Mouse (Mus musculus): ENCODE data around the gene Prmt3. TPM values are rescaled to one million over a fixed set of nuclear protein-coding genes. Genes with fewer than 3 reads are reported as not detected.

Gene Prmt3
- total RNA-seq (2014; rRNA removed) (55.5 and 60.6 TPM in 2 replicates), polyA plus RNA-seq (2015; fragmentation: Nextera tagmentation; extraction: Ambion mirVana) (41.4 and 42.3 TPM in 2 replicates)

DNA sequence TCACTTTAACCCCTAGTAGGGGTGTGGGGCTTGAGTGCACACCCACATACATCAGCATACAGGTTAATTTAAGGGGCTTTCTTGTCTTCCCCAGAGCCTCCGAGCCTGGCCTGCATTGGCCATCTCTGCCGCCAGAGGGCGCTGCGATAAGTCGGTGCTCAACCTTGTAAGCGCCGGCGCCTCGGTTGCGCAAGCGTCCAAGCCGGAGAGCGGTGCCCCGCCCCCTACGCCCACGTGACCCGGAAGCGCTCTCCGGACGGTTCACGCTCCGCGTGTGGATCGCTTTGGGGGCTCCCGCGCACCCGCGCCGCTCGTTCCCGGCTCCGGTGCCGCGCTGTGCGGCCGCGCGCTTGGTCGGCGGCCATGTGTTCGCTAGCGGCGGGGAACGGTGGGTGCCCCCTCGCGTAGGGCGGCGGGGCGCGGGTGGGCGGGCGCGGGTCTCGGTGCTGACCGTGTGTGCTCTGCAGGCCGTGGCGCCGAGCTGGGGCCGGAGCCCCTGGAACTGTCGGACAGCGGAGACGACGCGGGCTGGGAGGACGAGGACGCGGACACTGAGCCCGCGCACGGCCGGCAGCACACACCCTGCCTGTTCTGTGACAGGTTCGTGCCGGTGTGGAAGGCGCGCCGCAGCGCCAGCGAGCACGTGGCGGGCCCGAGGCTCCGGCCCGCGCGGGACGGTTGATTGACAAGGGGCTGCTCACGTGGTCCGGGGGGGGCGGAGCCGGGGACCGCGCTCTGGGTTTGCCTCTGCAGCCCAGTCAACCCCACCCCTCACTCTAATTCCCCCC, at the start of gene Prmt3:
TSS of gene Prmt3 (plus strand) at position 233 of the 788 bp plus-strand sequence.
- Histone ChIP-seq H3K27me3 (ENCODE audit: insufficient read depth, low read length) (no peaks in the 10 kb centered on the region), H3K27ac (ENCODE audit: low read depth, low read length) (peak within 1 kb of the TSS; percentile 91), H3K4me1 (ENCODE audit: insufficient read depth) (peaks cover 7% of the 10 kb centered on the region; the same call in 1 of the 2 replicates), H3K4me3 (ENCODE audit: low read depth, low read length) (peak within 1 kb of the TSS; percentile 75), H3K36me3 (ENCODE audit: insufficient read depth) (peaks cover 18% of the 10 kb centered on the region), H3K4me2 (ENCODE audit: low read depth) (peak within 1 kb of the TSS; percentile 81), H3K9ac (peak within 1 kb of the TSS; percentile 84), H3K9me3 (ENCODE audit: low read length) (no peaks in the 10 kb centered on the region)
- peak; percentile 100 for DNase-seq
- ATAC-seq: peak; percentile 98
- WGBS: under 1% methylated on average over 74 of the region's 92 CpGs
- peak; percentile 98 for TF ChIP-seq CTCF (IDR thresholded peaks at IDR 0.05; ENCODE audit: low read depth)

DNA sequence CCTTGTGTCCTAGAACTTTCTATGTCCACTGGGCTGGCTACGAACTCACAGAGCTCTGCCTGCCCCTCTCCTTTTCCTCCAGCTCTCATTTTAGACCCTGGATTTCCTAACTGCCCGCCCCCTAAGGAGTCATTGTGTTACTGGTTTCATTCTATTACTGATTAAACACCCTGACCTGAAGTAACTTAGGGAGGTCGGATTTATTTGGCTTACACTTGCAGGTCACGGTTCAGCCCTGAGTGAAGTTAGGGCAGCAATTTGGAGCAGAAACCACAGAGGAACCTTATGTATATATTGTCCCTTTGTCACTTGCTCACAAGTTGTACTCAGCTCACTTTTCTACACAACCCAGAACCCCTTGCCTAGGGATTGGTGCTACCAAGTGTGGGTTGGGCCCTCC, 43.8 kb upstream of the Prmt3 start:
- no peaks in the 10 kb centered on the region for H3K9me3 ChIP-seq (ENCODE audit: low read length)
- 60% methylated on average over 4 of the region's 4 CpGs for WGBS
- ATAC-seq (no peak), DNase-seq (no peak)
- H3K9ac ChIP-seq: no peak overlapping the region
- no peaks in the 10 kb centered on the region for H3K4me1 ChIP-seq (ENCODE audit: insufficient read depth)
- no peaks in the 10 kb centered on the region for H3K27me3 ChIP-seq (ENCODE audit: insufficient read depth, low read length)
- no peak overlapping the region for H3K4me3 ChIP-seq (ENCODE audit: low read depth, low read length)
- no peak overlapping the region for H3K27ac ChIP-seq (ENCODE audit: low read depth, low read length)
- H3K4me2 ChIP-seq (ENCODE audit: low read depth): no peak overlapping the region
- no peak for TF ChIP-seq CTCF (IDR thresholded peaks at IDR 0.05; ENCODE audit: low read depth)
- H3K36me3 ChIP-seq (ENCODE audit: insufficient read depth): no peaks in the 10 kb centered on the region

- H3K9me3 ChIP-seq (ENCODE audit: low read length): no peaks in the 10 kb centered on the region
- no peak overlapping the region for H3K4me3 ChIP-seq (ENCODE audit: low read depth, low read length)
- H3K4me2 ChIP-seq (ENCODE audit: low read depth): no peak overlapping the region
- DNase-seq: no peak
- no peak overlapping the region for H3K27ac ChIP-seq (ENCODE audit: low read depth, low read length)
- no peaks in the 10 kb centered on the region for H3K36me3 ChIP-seq (ENCODE audit: insufficient read depth)
- H3K27me3 ChIP-seq (ENCODE audit: insufficient read depth, low read length): peaks cover 6% of the 10 kb centered on the region
- TF ChIP-seq CTCF (IDR thresholded peaks at IDR 0.05; ENCODE audit: low read depth): no peak
- 17% methylated on average over 8 of the region's 8 CpGs for WGBS
- H3K4me1 ChIP-seq (ENCODE audit: insufficient read depth): no peaks in the 10 kb centered on the region
- no peak overlapping the region for H3K9ac ChIP-seq
- ATAC-seq: no peak; the same call in 1 of the 2 replicates
Observed at GRCm38 (mm10) chr7:49739448-49739847, 38.7 kb upstream of the Prmt3 start.

DNA sequence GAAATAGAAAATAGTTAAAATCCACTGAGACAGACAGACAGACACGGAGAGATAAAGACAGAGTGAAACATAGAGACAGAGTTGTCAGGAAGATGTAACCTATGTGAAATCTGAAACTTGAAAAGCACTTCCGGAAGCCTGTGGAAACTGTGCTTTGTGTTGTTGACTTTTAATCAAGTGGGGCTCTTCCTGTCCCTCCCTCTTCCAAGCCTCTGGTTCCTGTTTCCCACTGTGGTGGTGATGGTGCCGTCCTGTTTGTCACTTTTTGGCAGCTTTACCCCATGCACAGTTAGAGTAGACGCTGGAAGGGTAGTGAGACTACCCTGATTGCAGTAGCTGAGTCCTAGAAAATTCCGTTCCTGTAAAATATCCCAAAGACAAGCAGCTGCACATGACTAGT, 36.7 kb upstream of the Prmt3 start:
- Histone ChIP-seq H3K36me3 (ENCODE audit: insufficient read depth) (no peaks in the 10 kb centered on the region), H3K27ac (ENCODE audit: low read depth, low read length) (no peak overlapping the region), H3K9ac (no peak overlapping the region), H3K9me3 (ENCODE audit: low read length) (no peaks in the 10 kb centered on the region), H3K4me2 (ENCODE audit: low read depth) (no peak overlapping the region), H3K4me3 (ENCODE audit: low read depth, low read length) (no peak overlapping the region), H3K4me1 (ENCODE audit: insufficient read depth) (no peaks in the 10 kb centered on the region), H3K27me3 (ENCODE audit: insufficient read depth, low read length) (peaks cover 6% of the 10 kb centered on the region)
- TF ChIP-seq CTCF (IDR thresholded peaks at IDR 0.05; ENCODE audit: low read depth): no peak
- no peak for ATAC-seq
- 34% methylated on average over 5 of the region's 5 CpGs for WGBS
- no peak for DNase-seq

GRCm38 (mm10) chr7:49741923-49742322, 36.2 kb upstream of the Prmt3 start:
- no peak for ATAC-seq
- Histone ChIP-seq H3K9ac (no peak overlapping the region), H3K9me3 (ENCODE audit: low read length) (no peaks in the 10 kb centered on the region), H3K27ac (ENCODE audit: low read depth, low read length) (no peak overlapping the region), H3K36me3 (ENCODE audit: insufficient read depth) (no peaks in the 10 kb centered on the region), H3K27me3 (ENCODE audit: insufficient read depth, low read length) (peaks cover 6% of the 10 kb centered on the region), H3K4me3 (ENCODE audit: low read depth, low read length) (no peak overlapping the region), H3K4me2 (ENCODE audit: low read depth) (no peak overlapping the region), H3K4me1 (ENCODE audit: insufficient read depth) (no peaks in the 10 kb centered on the region)
- no peak for DNase-seq
- 11% methylated on average over 10 of the region's 10 CpGs for WGBS
- TF ChIP-seq CTCF (IDR thresholded peaks at IDR 0.05; ENCODE audit: low read depth): no peak

GRCm38 (mm10) chr7:49751148-49751547, 27.0 kb upstream of the Prmt3 start:
- DNase-seq: peak; percentile 75
- Histone ChIP-seq H3K9ac (no peak overlapping the region), H3K4me2 (ENCODE audit: low read depth) (no peak overlapping the region), H3K27ac (ENCODE audit: low read depth, low read length) (no peak overlapping the region), H3K4me1 (ENCODE audit: insufficient read depth) (no peaks in the 10 kb centered on the region), H3K27me3 (ENCODE audit: insufficient read depth, low read length) (peaks cover 45% of the 10 kb centered on the region), H3K36me3 (ENCODE audit: insufficient read depth) (no peaks in the 10 kb centered on the region), H3K9me3 (ENCODE audit: low read length) (no peaks in the 10 kb centered on the region), H3K4me3 (ENCODE audit: low read depth, low read length) (no peak overlapping the region)
- TF ChIP-seq CTCF (IDR thresholded peaks at IDR 0.05; ENCODE audit: low read depth): peak; percentile 85
- peak; percentile 32; the same call in 1 of the 2 replicates for ATAC-seq
- WGBS: 7% methylated on average over 4 of the region's 4 CpGs

DNA sequence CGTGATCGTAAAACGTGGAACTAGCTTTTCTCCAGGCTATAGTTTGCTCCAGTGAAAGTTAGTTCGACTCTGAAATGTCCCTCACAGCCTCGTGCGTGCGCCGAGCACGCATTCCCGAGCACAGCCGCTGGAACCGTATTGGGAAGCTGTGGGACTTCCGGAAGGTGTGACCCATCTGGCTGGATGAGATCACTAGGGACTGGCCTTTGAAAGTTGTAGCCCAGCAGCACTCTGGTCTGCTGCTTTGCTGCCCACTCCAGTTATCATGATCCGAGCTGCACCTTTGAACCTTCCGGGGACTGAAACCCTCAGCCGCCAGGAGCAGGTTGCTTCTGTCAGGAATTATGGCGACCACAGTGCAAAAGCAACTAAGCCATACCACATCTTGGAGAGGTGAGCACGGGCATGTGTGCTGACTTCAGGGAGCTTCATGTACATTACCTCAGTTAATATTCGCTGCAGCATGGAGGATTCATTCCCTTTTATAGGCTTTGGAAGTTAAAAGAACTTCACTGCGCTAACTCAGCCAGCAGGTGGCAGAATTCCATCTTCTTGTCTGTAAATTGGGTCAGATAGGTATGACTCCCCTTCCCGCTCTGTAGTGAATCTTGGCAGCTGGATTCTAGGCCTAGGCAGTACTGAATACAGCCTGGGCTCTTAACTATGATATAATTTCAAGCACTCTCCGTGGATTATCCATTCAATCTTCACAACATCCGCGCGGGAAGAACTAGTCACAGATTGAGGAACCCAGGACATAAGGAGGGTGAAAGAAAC, 25.2 kb upstream of the Prmt3 start:
- peak; percentile 28 for ATAC-seq
- H3K4me2 ChIP-seq (ENCODE audit: low read depth): no peak overlapping the region
- WGBS: 34% methylated on average over 25 of the region's 25 CpGs
- peaks cover 57% of the 10 kb centered on the region for H3K27me3 ChIP-seq (ENCODE audit: insufficient read depth, low read length)
- H3K4me3 ChIP-seq (ENCODE audit: low read depth, low read length): no peak overlapping the region
- peak; percentile 72 for TF ChIP-seq CTCF (IDR thresholded peaks at IDR 0.05; ENCODE audit: low read depth)
- H3K9ac ChIP-seq: no peak overlapping the region
- H3K4me1 ChIP-seq (ENCODE audit: insufficient read depth): no peaks in the 10 kb centered on the region
- no peaks in the 10 kb centered on the region for H3K36me3 ChIP-seq (ENCODE audit: insufficient read depth)
- H3K27ac ChIP-seq (ENCODE audit: low read depth, low read length): no peak overlapping the region
- H3K9me3 ChIP-seq (ENCODE audit: low read length): no peaks in the 10 kb centered on the region
- peak; percentile 75 for DNase-seq

Measured in forebrain, postnatal 0 days (tissue).